Mouse (Mus musculus) left cerebral cortex, adult 2 months (tissue): ENCODE results near the gene Borcs5. TPM values are rescaled to one million over a fixed set of nuclear protein-coding genes. Genes with fewer than 3 reads are reported as not detected.
"Not testable (repeated sequence)": the region's sequence is repeated elsewhere in the genome, so short reads cannot be mapped to it uniquely, and the experiment has no call there.

Experiments used
- DNase-seq, 2 experiments: peaks; one replicate each; pipeline ENCODE4 v3.0.0; 2021 to 2022; ENCODE audit warnings: low spot score in 2 of 2, mixed read lengths in 1 of 2; ENCODE audit errors: extremely low spot score in 1 of 2
- H3K27ac ChIP-seq: fragments of 200-600 bp; 2 replicates; pipeline ENCODE4 v1.8.1; 2022
- H3K4me3 ChIP-seq: fragments of 200-600 bp; 2 replicates; pipeline ENCODE4 v1.8.1; 2022
- CTCF ChIP-seq: fragments of 200-600 bp; IDR thresholded peaks from 2 replicates; pipeline ENCODE4 v1.8.1; 2022; ENCODE audit warnings: antibody characterized with exemption, mild to moderate bottlenecking, moderate library complexity
- intact Hi-C: fragments of 180-260 bp; cut with DNase I; formaldehyde crosslinking; loops from one replicate; pipeline ENCODE4 v1.15.1; 2025
- total RNA-seq, 2 experiments: library from RNA; stranded (reverse); gene quantifications; 2 replicates each; pipeline ENCODE4 v1.2.3; 2021

The Borcs5 gene
- total RNA-seq, 2 experiments from 2014 or later: 34.1 to 37.6 TPM

DNA sequence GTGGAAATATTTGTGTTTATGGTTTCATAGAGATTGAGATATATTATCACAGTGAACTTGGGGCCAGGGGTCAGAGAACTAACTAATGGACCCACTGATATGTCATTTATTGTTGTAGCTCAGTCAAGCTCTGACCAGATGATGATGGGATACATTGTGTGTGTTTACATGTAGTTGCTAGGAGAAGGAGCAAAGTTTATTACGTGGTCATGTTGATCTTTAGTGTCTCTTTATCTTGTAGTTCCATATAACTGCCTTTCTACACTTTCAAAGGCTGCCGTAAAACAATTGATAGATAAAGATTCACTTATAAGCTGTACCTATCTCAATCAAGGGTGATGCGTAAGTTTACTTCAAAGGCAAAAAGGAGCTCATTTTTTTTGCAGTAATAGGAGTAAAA, 38.7 kb downstream of the Borcs5 start:
- no peak overlapping the region for H3K27ac ChIP-seq
- no peak for TF ChIP-seq CTCF
- no peak for DNase-seq
- intact Hi-C loops: no loop called here
- no peak overlapping the region for H3K4me3 ChIP-seq

- DNase-seq, intact Hi-C loops, H3K4me3 ChIP-seq, H3K27ac ChIP-seq: not testable (repeated sequence)
Measured at GRCm38 (mm10) chr6:134679330-134679729, 40.0 kb downstream of the Borcs5 start.

DNA sequence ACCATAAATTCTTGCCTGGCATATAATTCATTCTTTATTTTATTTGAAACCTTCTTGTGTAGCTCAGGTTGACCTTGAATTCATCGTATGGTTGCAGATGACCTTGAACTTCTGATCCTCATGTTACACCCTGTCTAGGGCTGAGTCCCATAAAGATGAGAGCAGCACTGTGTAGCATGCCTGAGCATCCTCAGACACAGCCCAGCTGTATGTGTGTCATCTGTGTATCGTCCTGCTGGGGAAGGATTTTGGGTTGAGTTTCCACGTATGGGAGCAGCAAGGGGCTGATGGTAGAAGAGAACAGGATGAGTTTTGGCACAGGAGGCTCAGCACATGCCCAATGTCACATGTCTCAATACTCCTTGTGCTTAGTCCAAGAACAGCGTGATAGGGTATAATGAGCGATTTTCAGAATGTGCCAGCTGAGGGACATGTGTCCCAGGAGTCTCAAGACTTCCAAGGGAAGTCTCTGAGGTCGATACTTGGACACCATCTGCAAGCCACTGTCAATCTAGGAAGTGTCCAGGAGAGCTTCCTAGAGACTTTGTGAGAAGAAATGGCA, 45.1 kb downstream of the Borcs5 start:
- Histone ChIP-seq H3K27ac (no peak overlapping the region), H3K4me3 (no peak overlapping the region)
- intact Hi-C loops: no loop called here
- no peak for TF ChIP-seq CTCF
- no peak for DNase-seq

DNA sequence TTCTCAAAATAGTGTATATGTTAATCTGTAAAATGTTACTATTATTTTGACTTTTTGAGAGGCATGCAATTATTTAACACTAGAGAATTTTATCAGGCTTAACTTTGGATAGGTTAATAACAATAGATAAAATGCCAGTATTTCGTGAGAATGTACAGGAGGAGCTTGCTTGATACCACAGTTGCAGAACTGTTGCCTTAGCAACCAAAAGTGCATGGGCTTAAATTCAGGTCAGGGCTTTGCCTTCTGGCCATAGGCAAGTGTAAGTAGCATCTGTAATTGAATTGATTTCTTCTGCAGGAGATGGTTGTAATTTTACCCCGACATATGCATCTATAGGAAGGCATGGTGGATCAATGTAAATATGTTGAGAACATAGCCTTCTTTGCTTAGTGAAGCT, 45.7 kb downstream of the Borcs5 start:
- DNase-seq: no peak
- H3K4me3 ChIP-seq: no peak overlapping the region

GRCm38 (mm10) chr6:134685515-134685914, 46.2 kb downstream of the Borcs5 start:
- H3K27ac ChIP-seq: no peak overlapping the region

More for the DNA sequence above, 45.7 kb downstream of the Borcs5 start:
- no peak overlapping the region for H3K27ac ChIP-seq
- intact Hi-C loops: no loop called here
- TF ChIP-seq CTCF: no peak

GRCm38 (mm10) chr6:134694498-134694897, 55.2 kb downstream of the Borcs5 start:
- no peak for TF ChIP-seq CTCF
- no peak for DNase-seq
- H3K4me3 ChIP-seq: no peak overlapping the region
- intact Hi-C loops: no loop called here
- no peak overlapping the region for H3K27ac ChIP-seq

More at GRCm38 (mm10) chr6:134685515-134685914, 46.2 kb downstream of the Borcs5 start:
- DNase-seq: no peak
- H3K4me3 ChIP-seq: no peak overlapping the region
- no peak for TF ChIP-seq CTCF
- intact Hi-C loops: no loop called here

DNA sequence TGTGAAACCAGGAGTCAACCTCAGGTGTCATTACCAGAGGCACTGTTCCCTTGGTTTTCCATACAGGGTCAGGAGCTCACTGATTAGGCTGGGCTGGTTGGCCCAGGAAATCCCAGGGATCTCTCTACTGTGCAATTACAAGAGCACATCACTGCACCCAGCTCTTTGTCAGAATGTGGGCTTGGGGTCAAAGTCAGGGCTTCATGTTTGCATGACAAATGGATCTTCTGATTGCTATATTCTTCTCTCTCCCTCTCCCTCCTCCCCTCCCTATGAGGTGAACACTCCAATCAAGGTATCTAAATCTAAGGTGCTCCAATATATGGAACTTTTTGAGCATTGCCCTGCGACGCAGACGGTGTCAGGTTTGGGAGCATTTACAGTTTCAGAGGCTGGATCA, 55.7 kb downstream of the Borcs5 start:
- intact Hi-C loops: no loop called here
- H3K27ac ChIP-seq: no peak overlapping the region
- DNase-seq: no peak
- H3K4me3 ChIP-seq: no peak overlapping the region
- TF ChIP-seq CTCF: no peak

GRCm38 (mm10) chr6:134695625-134696024, 56.3 kb downstream of the Borcs5 start:
- H3K4me3 ChIP-seq: no peak overlapping the region
- intact Hi-C loops: no loop called here

DNA sequence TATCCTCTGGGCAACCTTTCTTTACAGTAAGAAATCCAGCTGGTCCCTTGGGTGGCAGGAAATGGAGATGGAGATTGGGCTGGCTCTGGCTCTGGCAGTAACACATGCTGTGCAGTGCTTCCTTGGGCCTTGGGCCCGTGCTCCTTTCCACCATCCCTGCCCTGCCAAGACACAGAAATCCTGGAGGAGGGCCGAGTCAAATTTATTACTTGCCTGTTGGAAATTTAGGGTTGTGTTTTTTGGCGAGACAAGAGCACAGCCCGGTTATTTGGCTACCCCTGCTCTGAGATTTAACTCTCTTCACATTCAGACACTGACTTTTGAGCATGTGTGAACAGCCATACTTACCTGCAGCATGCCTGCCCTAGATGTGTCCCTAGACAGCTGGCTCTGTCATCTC, 56.8 kb downstream of the Borcs5 start:
- intact Hi-C loops: no loop called here
- TF ChIP-seq CTCF: no peak
- H3K4me3 ChIP-seq: no peak overlapping the region
- H3K27ac ChIP-seq: no peak overlapping the region
- no peak for DNase-seq

More at GRCm38 (mm10) chr6:134695625-134696024, 56.3 kb downstream of the Borcs5 start:
- TF ChIP-seq CTCF: no peak
- no peak overlapping the region for H3K27ac ChIP-seq
- DNase-seq: no peak

- intact Hi-C loops: no loop called here
- no peak for TF ChIP-seq CTCF
- Histone ChIP-seq H3K27ac (no peak overlapping the region), H3K4me3 (no peak overlapping the region)
- no peak for DNase-seq
Measured at GRCm38 (mm10) chr6:134696554-134696953, 57.2 kb downstream of the Borcs5 start.

DNA sequence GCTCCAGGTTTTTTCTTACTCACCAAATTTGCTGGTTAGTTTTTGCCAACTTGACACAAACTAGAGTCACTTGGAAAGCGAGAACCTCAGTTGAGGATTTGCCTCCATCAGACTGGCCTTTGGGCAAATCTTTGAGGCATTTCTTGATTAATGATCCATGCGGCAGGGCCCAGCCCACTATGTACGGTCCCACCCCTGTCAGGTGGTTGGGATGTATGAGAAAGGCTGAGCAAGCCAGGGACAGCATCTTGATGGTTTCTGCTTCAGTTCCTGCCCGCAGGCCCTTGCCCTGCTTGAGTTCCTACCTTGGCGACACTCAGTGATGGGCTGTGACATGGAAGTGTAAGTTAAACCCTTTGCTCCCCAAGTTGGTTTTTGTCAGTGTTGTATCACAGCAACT, 58.9 kb downstream of the Borcs5 start:
- no peak overlapping the region for H3K27ac ChIP-seq
- intact Hi-C loops: no loop called here
- TF ChIP-seq CTCF: no peak
- no peak for DNase-seq
- no peak overlapping the region for H3K4me3 ChIP-seq

DNA sequence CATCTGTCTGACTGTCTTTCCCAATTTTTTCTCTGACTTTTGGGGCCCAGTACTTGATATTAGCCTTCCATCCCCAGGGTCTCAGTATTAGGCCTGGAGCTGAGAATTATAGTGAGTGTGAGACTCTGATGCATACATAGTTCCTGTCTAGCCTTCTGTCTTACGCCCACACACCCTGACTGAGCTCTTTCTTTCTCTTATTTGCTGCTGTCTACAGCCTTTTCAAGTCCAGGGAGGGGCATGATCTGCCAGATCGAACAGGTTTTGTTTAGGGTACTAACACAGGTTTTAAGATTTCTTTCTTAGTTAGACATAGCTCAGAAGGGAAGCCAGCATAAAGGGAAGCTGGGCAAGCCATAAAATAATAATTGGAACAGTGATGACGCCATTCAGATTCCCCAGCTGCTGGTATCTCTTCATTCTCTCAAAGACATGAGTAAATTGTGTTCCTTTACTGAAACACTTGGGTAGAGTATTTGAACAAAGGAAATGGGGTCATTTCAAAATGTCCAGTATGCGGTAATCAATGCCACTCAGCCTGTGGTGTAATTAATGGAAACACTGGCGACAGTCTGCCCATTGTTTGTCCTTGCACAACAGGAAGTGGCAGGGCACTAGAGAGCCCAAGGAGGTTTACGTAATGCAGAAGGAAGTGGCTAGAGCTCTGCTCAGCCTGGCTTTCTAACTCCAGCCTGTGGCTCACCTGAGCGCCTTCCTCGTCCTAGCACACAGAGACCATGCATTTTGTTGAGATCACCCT, 61.3 kb downstream of the Borcs5 start:
- no peak for DNase-seq
- TF ChIP-seq CTCF: no peak
- intact Hi-C loops: no loop called here
- Histone ChIP-seq H3K27ac (no peak overlapping the region), H3K4me3 (no peak overlapping the region)

GRCm38 (mm10) chr6:134701211-134701602, 61.9 kb downstream of the Borcs5 start:
- H3K4me3 ChIP-seq: no peak overlapping the region
- intact Hi-C loops: no loop called here
- H3K27ac ChIP-seq: no peak overlapping the region
- TF ChIP-seq CTCF: no peak
- DNase-seq: no peak
